Mouse (Mus musculus): ENCODE data around the gene Pmm1.
"Not testable (repeated sequence)": the region's sequence is repeated elsewhere in the genome, so short reads cannot be mapped to it uniquely, and the experiment has no call there.

Pmm1 gene

DNA sequence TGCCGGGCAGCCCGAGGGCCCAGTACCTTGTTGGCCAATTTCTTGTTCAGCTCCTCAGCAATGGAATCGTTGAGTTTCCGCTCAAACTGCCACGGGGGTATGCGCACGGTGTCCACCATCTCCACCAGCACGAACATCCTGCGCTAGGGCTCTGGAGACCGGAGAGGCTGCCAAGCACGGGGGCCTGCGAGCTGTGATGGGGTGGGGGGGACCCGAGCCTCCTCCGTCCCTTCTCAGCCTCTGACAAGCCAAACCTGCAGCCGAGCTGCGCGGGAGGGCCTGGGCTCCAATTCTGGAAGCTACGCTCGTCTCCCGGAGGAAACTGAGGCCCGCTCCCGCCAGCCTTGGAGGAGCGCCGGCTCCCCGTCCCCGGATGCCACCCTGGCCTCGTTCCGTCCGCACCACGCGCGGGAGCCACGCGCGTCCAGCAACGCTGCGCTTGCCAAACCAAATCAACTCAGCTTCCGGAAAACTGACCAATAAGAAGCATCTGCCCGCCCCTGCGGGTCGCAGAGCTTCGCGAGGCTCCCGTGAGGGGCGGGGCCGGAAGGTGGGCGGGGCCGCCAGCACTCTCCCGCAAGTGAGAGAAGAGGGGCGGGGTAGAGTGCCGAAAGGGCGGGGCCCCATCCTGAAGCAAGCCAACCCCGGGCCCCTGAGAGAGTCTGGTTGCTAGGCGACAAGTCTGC, 34.8 kb downstream of the Pmm1 start, which contains the start of gene Polr3h:
TSS of gene Polr3h (minus strand) at position 481 of the 686 bp plus-strand sequence.
- DNase-seq, result peak; percentile 95

DNA sequence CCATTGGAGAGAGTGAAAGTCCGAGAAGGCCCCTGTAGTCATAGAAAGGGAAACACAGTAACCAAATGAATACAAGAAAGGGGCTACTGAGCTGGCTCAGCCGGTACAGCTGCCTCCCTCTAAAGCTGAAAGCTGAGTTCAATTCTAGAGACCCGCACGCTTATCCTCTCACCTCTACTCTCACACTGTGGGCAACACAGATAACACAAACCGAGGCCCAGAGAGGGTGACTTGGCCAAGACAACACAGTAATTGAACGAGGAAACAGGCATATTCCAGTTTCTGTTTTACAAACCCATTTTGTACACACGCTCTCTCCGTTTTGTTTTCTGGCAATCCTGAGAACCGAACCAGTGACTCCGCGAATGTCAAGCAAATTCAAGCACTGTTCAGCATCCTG, 35.8 kb downstream of the Pmm1 start:
- DNase-seq, result no peak

DNA sequence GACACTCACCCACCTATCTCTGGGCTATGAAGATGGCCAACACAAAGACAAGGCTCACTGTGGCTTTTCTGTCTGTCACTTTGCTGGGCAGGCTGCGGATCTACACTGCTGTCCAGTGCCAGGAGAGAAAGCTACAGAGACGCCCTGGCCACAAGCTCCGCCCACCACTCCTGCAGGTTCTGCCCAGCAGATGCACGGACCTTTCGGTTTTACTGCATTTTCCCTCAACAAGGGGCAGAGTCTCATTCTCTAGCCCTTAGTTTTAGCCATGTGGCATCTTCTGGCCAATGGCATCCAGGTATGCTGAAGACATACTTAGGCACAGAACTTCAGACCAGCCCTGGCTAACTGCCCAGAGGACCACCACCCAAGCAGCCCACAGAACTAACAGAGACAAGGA, 39.5 kb downstream of the Pmm1 start:
- peak; percentile 33 for DNase-seq

DNA sequence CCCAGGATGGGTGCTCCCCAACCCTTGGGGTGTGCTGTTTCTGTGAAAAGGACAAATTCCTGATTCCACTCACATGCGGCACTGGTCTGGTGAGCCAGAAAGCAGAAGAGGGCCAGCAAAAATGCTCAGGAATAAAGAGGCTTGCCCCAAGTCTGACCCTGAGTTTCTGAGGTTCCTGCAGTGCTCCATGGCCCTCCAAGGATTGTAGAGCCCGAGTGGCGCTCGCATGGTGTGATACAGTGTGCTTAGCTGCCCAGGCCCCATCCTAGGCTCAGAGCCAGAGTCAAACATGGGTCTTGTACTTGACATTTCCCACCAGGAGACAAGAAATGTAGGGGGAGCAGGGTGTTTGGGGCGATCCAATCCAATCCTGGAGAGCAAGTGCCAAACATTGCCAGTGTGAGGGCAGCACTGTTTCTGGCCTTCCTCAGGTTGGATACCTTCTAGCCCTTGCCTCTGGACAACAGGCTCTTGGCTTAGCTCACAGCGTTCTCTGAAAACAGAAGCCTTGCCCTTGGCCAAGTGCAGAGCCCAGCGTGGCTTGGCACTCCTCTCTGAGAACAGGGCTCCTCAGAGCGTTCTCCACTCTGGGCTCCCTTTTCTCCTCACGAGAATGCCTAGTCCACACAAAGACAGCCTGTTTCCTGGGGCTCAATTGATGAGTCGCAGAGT, 40.0 kb downstream of the Pmm1 start:
- no peak for DNase-seq

DNA sequence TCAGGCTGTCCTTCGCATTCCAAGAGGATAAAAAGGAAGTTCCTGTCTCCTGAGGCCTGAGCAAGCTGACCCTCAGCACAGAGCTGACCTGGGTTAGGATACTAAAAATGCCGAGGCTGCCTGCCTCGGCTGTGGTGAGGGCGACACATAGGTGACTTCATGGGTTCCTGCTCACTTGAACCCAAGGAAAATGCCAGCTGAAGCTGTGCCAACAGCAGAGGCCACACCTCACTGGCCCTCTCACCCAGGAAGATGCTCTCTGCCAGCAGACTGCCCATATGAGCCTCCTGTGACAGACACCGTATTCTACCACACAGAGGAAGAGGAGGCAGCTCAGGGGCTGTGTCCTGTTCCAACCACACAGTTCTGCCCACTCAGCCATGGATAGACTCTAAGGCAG, 41.7 kb downstream of the Pmm1 start:
- DNase-seq, result no peak

DNA sequence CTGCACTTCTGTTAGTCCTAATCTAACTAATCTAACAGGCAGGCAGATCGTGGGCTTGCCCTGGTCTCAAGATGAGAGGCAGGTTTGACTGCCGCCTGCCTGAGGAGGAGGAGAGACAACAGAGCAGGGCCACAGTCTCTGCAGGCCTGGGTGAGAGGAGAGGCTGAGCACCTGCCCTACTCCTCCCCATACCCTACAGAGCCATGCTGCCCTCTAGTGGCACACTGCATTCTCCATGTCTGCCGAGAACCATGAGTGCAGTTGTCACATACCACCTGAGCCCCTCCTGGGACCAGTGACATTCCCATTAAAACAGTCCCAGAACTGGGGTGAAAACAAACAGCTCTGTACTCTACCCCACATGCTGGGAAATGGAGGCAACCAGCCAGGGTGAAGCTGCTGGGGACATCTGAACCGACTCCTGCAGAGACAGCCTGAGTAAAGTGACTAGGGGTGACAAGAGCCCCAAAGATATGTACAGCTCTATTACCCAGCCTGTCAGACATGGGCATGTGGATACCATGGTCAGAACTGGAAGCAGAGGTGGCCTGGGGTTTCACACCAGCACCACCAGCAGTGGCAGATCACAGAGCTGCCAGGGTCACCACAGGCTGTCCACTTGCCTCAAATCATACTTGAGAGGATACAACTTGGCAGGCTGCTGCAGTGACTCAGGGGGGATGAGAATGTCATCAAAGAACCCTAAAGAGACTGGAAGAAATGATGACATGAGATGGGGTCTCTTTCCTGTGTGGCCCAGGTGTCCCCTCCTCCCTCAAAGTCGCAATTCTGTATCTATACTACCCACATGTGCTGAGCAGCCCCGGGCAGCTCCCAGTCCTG, 42.9 kb downstream of the Pmm1 start:
- DNase-seq, result peak; percentile 71

DNA sequence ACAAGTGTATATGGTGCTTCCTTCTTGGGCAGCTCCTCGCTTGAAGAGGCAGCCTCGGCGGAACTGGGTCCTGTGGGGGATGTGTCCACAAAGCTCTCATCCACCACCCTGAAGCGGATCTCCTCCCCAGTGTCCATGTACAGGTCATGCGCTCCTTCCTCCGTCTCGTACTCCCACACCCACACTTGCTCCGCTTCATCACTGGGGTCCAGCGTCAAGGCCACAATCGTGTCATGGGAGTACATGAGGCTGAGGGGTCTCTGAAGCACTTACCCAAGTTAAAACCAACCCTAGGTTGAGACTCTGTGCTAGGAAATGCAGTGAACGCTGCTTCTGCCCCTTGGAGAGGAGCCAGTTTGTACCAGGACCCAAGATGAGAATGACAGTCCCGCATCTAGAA, 43.5 kb downstream of the Pmm1 start:
- no peak for DNase-seq

DNA sequence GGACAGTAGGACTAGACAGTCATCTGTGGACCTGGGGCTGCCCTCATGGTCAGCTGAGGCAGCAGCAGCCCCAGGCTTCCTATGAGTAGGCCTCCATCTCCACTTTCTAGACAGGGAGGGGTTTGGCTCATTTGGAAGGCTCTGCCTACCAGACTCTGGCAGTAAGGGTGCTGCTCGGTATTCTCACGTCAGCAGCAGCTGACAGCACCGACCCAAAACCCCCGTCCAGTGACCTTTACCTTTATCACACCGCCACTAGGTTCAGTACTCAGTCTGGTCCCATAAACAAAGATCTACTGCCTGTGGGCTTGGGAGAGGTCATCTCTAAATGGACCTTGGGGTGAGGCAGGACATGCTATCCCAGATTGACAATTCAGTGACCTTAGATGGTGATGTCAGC, 45.1 kb downstream of the Pmm1 start:
- no peak for DNase-seq

DNA sequence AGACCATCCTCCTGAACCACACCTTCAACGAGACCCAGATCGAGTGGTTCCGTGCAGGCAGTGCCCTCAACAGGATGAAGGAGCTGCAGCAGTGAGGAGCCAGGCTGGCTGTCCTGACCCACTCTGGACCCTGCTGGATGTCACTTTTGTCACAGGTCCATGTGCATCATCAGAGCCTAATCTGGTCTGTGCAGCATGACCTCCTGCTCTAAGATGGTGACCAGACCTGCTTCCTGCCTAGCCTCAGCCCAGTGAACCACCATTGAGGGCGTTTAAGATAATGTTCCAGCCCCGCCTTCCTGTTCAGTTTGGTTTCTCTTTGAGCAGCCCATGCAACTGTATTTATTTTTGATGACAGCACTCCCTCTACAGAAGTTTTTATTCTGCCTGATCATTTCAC, 46.1 kb downstream of the Pmm1 start:
- no peak for DNase-seq

DNA sequence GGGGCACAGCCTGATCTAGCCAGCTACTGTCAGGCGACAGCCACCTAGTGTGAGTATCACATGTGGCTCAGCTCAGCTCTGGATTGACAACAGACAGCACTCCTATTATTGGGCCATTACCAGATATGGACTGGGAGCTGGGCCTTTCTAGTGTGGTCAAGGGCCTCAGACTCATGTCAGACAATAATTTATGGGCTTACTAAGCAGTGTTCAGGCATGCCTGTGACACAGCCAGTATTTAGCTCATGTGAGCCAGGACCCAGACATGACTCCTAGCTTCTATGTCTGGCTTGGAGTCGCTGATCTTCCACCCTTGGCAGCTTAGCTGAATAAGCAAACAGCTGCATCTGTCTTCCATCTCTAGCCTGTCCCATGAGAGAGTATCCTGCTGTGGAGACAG, 48.2 kb downstream of the Pmm1 start:
- DNase-seq, result no peak

DNA sequence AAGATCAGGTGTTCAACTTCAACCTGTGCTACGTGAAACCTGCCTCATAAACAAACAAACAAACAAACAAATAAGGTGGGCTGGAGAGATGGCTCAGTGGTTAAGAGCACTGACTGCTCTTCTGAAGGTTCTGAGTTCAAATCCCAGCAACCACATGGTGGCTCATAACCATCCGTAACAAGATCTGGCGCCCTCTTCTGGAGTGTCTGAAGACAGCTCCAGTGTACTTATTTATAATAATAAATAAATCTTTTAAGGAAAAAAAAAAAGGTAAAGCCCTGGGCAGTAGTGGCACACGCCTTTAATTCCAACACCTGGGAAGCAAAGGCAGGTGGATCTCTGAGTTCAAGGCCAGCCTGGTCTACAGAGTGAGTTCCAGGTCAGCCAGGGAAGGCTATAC, 52.0 kb downstream of the Pmm1 start:
- DNase-seq, result not testable (repeated sequence)

DNA sequence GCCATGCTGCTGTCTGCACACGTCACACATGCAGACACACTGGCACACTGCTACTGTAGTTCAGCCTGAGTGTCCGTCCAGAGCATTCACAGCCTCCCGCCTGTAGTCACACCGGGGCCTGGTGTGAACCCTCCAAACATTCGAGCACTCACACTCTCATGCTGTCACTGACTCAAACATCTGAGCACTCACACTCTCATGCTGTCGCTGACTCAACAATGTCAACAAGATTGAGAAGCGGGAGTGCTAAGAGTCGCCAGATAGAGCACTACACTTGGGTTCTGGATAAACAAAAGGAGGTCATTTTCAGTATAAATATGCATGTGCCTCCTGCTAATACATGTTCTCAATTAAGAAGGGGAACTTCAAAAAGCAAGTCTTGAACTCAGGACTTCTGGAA, 52.8 kb downstream of the Pmm1 start:
- no peak for DNase-seq

DNA sequence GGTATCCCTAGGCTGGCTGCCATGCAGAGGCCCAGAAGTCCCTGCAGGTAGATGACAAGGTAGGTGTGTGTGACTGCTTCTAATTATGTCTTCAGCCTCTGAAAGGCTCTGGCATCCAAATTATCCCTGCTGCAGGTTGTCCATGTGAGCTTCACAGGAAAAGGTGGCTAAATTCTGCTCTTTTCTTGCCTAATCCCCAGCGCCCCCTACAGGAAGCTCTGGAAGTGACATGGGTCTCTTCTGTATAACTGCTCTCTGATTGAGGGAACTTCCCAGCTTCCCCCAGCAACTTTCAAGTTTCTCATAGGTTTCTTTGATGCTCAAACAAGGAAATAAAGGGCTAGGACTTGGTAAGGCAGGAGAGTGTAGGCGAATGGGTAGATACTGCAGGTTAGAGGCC, 55.8 kb downstream of the Pmm1 start:
- peak; percentile 89 for DNase-seq
